Mouse (Mus musculus) c-Kit-positive CD71-negative TER-119-negative erythroid progenitor cells, embryonic 14.5 days (primary cell): Measurements from ENCODE around the gene Btnl1.

ENCODE experiments used
- DNase-seq: peaks from one replicate; pipeline ENCODE4 v3.0.0-alpha.2; 2013; ENCODE audit warnings: low read depth

The Btnl1 gene

DNA sequence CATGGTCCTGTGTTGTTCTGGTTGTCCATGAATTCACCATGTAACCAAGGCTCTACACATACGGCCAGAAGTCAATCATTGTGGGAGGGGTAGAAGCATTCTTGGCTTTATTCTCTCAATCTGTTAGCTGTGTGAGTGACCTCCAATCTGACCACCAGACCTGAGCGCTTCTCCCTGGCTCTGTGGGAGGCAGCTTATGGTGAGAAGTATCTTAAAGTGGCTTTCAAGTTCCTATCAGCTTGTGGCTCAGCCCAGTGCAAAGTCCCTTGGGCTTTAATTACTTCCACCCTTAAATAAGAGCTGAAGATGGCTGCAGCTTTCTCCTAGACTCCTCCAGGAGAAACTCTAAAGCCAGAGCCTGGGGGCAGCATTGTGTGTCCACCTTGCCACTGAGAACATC is at the start of gene Btnl1:
Gene Btnl1, plus strand, starts transcription at position 286 of the 400 bp plus-strand sequence.
- DNase-seq, result no peak

DNA sequence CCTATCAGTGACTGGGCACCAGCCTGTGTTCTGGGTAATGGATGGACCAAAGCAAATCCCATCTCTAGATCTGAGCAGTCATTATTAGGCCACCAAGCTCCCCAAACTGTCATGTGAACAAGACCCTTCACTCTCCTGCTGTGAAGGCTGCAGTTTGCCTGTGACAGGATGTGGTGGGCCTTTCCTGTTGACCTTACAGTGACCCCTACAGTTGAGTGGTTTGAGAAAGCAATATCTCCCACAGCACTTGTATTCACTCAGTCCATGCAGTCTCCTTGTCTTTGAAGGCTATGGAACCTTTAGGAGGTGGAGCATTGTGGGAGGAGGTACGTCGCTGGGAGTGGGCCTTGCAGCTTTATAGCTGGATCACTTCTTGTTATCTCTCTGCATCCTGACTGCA is 47.1 kb upstream of the Btnl1 start:
- no peak for DNase-seq

DNA sequence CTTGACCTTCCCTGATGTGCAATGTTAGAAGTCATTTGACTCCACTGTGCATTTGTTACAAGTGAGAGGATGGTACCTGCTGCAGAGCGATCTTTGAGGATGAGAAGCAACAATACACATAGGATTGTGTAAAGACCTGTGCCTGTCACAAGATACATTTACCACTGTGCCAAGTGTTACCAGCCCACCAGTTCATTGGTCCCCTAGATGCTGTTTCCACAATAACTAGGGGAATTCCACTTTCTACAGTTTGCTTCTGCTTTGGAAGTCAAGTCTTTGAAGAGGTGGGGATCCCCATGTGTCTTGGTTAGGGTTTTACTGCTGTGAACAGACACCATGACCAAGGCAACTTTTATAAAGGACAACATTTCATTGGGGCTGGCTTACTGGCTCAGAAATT is 45.7 kb upstream of the Btnl1 start:
- no peak for DNase-seq

DNA sequence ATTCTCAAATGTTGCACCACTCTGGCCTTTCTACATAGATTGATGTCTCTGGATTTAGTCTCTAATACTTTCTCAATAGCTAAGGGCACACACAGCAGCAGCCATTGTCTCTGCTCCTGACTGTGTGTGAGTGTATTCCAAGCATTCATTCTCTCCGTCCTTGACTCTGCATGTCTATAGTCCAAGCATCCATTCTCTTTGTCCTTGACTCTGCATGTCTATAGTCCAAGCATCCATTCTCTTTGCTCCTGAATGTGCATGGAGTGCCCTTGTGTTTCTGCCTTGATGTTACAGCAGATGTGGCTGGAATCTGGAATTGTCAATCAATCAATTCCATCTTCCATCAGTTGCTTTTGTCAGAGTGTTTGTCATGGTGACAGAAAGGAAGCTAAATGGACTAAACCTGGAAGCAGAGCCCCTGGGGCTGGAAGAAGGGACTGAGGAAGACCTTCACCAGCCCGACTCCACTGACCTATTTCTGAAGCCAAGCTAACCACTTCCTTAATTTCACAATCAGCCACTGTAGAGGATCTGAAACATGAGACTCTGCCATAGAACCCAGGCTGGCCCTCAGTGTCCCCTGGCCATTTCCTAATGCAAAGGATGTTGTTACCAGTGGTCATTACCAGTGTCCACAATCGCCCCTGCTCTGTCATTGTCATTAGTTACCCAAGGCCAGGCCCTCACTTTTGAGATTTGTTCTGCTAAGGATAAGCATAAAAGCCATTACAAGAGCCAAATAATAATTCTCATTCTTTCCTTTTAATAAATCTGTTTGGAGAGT is 36.1 kb upstream of the Btnl1 start:
- peak; percentile 25 for DNase-seq

DNA sequence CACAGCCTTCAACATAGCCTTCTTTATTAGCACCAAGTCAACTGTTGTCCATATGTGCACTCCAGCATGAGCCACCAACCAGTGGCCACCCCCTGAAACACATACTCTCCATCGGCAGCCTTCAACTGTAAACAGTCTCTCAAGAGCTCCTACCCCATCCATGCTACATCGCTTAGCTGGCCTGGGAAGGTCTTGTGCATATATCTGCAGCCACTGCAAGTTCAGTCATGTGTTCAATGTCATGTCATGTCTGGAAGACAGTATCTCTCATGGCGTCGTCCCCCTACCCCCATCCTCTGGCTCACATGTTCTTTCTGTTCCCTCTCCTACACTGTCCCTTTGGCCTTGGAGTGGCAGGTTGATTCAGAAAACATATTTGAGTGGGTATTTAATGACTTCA is 32.0 kb upstream of the Btnl1 start:
- no peak for DNase-seq

DNA sequence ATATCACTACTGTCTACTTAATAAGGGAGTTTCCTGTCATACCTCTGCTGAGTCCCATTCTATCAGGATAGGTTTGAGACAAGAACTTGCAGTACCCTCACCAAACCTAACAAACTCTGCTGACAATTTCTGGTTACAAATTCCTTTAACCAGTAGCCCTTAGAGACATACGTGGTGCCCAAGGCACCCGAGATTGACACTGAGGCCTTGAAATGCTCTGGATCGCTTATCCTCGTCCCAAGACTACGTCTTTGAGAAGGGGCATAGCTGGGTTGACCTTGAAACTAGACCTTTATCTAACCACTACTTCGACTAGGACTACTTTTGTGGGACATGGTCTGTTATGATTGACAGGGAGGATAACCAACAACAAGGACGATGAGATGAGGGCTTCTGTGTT is 31.4 kb upstream of the Btnl1 start:
- DNase-seq, result no peak

DNA sequence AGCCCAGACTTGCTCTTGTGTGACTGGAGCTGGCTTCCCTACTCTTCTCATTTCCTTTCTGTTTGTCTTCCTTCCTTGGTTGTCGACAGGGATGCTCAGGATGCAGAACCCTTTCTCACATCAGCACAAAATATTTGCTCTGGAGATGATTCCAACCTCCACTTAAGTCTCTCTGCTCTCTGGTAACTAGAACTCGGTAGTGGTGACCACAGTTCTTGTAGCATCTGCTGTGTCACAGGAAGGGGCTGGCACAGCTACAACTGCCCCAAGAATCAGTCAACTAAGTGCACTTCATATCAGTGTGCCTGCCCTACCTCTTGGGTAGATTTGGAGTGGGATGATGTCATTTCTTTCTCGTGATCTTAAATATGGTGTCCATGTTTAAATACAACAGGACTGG is 30.9 kb upstream of the Btnl1 start:
- DNase-seq, result no peak

DNA sequence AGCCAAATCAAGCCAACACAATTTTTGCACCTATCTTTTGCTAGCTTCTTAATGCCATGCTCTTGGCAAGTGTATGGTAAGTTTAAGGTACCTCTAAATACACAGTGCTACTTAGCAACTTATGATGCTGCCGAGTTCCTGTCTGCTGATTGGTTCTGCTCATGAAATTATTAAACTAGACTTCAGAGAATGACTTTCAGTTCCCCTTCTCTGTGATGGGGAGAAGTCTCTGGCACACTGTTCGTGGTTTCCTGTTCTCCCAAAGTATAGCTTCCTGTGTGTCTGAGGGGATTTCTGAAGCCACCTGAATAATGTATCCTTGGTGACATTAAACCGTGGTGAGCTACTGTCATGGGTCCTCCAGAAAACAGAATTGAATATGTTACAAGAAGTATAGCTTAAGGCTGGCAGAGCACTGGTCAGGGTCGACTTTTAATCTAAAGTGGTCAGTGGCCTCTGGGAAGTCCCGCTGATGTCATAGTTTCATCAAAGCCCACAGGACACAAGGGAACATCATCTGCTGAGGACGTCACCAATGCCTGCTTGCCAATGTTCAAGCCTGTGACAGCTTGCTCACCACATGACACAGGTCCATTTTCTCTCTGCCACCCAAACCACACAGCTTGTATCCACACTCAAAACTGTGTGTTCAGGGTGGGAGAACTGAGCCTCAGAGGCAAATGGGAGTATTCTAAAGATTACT is 29.2 kb upstream of the Btnl1 start:
- DNase-seq, result peak; percentile 73

DNA sequence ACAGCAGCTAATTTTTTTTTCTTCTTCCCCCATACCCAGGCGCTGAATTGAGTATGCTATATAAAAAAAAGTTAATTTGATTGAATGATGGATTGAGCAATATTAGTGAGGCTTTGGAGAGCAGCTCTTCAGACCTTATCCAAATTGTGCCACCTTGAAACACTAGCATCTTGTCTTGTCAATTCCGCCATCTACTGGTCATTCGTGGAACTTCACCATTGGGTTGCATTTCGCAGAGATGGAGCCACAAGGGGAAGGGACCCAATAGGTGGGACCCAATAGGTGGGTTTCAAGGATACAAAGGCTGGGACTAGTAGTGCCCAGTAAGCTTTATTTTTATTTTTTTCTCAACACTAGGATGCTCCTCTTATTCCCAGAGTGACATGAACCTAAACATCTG is 27.5 kb upstream of the Btnl1 start:
- DNase-seq, result peak; percentile 84

DNA sequence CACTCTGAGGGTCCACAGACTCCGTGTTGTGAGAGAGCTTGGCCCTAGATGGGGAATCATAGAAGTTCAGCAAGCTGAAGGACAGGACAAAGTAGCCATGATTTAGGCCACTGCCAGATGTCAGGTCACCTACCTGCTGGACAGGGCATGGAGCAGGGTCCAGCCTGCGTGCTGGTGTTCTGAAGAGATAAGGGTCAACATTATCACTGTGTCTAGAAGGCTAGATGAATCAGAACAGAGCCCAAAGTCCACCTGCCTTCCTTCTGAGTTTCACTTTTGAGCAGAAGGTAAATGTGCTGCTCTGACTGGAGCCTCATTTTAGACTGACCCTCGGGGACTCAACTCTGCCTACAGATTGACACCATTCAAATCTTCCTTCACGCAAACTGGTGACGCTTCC is 22.4 kb upstream of the Btnl1 start, which contains the start of gene Btnl2:
Gene Btnl2, plus strand, starts transcription at position 284 of the 400 bp plus-strand sequence.
- no peak for DNase-seq

DNA sequence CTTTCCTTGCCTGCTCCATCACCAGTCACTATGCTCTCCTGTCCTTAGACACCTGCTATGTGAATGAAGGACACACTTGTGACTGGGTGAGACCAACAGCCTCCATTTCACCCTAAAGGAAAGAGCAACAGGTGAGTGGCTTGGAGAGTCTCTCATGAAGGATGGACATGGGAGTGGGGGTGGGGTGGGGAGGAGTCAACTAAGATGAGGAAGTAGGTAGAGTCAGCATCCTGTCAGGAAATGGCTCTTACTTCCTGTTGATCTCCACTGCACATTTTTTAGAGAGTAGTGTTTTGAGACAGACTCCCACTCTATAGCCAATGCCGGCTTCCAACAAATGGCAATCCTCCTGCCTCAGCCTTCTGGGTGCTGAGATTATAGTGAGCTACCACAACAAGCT is 22.0 kb upstream of the Btnl1 start:
- no peak for DNase-seq

DNA sequence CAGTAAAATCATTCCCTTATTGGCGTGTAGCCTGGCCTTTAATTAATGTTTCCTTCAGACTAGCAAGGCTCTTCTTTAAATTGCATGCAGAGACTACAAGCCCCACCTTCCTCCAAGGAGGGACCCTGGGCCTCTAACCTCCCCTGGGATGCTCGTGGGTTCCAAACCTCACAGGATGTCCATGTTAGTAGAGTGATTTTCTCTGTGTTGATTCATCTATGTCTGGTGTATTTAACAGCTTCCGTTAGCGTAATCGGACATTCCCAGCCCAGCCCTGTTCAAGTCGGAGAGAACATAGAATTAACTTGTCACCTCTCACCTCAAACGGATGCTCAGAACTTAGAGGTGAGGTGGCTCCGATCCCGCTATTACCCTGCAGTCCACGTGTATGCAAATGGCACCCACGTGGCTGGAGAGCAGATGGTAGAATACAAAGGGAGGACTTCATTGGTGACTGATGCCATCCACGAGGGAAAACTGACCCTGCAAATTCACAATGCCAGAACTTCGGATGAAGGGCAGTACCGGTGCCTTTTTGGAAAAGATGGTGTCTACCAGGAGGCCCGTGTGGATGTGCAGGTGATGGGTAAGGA is 13.9 kb upstream of the Btnl1 start:
- no peak for DNase-seq

DNA sequence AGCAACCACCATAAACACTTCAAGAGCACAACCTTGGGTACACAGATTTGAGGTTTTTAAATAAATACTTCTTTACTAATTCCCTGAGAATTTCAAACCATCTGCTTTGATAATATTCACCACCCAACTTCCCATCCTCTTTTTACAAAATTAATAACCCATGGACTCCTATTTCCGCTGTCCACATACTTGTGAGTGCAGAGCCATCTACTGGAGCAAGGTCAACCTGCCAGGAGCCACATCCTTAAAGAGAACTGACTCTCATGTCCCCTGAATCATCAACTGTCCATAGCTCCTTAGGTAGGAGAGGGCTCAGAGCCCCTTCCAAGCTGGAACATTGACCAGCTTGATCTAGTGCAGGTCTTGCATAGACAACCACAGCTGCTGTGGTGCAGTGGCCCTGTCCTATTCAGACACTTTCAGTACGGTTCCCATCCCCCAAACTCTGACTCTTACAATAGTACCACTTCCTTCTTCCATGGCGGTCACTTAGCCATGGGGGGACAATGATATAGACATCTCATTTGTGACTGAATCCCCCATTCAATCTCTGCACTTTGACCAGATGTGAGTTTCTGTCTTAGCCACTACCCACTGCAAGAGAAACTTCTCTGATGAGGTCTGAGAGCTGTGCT is 13.1 kb upstream of the Btnl1 start:
- no peak for DNase-seq

DNA sequence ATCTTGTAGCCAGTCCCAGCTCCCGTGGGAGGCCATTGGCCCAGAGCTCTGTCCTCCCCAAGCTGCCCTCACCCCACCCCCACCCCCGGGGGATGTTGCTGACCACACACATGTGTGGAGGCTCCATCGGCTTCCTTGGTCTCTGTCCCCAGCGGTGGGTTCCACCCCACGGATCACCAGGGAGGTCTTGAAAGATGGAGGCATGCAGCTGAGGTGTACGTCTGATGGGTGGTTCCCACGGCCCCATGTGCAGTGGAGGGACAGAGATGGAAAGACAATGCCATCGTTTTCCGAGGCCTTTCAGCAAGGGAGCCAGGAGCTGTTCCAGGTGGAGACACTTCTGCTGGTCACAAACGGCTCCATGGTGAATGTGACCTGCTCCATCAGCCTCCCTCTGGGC is 11.9 kb upstream of the Btnl1 start:
- no peak for DNase-seq

DNA sequence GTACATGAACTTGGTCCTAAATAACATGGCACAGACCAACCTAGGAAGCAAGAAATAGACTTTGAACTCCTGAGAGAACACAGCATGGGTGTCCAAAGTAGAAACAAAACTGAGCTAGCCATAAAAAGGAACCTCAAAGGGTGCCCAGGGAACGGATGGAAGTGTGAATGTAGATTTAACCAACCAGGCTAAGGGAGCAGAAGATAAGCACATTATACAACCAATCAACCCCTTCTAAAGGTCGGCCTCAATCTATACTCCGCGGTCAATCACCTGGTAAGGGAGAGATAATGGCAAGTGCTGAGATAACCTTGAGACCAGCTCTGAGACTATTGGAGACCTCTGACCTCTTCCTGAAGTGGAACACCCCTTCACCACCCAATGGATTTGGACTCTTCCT is 6.4 kb upstream of the Btnl1 start:
- DNase-seq, result no peak

DNA sequence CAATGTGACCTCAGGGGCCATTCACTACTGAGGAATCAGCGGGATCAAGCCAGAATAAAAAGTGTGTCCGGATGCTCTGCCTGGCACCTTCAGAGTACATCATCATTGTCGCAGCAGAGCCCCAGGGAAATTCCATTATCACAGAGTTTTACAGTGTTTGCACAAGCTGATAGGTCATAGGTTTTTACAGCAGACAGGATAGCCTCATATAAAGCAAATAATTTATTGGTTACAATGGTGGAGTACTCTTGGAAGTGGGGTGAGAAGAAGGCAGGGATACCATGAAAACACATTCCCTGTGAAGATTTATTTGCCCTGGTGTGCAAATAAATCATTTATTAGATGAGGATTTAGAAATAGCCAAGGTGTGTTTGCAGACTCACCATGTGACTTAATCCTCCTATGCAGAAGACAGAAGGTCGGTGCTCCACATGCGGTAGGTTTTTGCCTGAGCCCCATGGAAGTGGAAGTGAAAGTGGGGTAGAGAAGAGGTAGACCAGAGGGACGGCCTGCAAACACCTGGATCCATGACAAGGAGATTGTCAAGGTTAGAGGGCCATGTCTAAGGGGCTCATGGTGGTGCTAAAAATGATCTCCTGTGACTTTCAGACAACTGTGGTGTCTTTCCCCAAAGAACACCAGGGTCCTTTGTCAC is 3.8 kb upstream of the Btnl1 start:
- DNase-seq, result no peak

DNA sequence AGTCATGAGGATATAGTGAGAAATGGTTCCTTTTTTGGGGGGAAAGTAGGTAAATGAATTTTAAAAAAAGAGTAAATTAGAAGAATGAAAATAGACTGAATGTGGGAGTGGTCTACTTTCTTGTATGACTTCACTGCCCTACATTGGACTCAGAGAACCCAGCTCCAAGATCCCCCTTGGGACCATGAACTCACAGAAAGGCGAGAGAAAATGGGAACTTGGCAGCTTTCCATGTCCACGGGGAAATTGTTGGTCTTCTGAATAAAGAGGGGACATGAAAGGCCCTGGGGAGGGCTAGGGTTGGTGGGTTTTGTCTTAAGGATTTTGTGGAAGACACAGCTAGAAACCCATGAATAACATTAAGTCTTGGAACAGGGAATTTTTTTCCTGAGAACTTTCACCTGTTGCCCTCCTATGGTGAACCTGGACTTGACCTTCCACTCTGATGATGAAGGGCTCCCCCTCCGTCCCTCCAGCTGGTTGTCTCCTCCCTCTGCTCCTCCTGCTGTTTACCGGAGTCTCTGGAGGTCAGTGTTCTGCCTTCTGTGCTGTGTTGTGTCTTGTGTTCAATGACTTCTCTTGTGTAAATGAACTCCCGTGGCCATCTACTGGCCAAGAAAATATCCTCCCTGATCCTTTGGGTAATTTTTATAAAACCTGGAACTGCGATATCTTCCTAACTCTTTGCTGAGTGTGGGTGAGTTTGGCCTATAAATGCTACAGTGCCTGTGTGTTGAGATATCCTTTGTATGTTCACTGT is 698 bp downstream of the Btnl1 start:
- no peak for DNase-seq

DNA sequence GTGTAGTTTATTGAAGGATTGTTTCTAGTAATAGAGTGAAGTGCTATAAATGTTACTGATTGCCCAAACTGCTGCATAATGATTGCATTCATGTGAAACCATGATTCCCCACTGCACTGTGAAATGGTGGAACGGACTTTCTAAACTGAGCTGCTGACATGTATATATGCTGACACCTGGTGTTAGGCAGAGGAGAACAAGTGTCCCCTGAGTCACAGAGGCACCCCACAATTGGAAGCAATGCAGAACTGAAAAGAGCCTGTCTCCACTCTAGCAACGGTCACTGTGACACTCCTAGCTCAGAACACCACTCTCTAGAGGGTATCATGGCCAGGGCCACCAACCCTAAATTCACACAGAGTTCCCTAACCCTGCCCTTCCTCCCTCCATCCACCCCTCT is 1.8 kb downstream of the Btnl1 start:
- DNase-seq, result no peak

DNA sequence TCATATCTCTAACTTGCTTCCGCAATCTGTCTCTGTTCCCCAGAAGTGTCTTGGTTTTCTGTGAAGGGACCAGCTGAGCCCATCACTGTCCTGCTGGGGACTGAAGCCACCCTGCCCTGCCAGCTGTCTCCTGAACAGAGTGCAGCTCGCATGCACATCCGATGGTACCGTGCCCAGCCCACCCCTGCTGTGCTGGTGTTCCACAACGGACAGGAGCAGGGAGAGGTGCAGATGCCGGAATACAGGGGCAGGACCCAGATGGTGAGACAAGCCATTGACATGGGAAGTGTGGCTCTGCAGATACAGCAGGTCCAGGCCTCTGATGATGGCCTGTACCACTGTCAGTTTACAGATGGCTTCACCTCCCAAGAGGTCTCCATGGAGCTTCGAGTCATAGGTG is 2.5 kb downstream of the Btnl1 start:
- no peak for DNase-seq

DNA sequence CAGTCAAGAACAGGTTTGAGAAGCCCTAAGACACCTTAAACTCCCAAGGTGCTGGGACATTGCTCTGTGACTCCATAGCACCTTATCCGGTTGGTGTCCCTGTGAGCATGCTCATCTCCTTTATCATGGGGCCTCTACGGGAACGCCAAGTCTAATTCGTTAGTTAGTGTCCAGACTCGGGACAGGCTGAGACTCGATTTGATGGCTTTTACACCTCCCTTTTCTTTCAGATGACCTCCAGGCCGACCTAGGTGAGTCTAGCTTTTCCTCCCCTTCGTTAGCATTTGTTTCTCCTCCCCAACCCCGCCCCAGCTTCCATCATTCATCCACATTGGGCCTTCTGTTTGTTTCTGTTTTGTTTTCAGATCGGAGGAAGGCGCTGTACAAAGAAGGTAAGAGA is 4.9 kb downstream of the Btnl1 start:
- no peak for DNase-seq

DNA sequence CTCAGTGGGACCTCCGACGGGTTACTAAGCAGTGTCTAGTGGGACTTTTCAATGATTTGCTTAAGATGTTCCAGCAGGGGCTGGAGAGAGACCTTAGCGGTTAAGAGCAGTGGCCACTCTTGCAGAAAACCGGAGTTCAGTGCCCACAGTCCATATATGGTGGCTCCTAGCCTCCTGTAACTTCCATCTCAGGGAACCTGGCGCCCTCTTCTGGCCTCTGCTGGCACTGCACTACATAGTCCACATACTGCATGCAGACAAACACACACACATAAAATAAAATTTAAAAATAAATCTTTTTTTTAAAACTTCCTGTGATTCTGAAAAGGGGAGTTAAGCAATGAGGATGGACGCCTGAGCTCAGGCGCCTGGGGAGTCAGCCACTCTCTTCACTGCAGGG is 6.3 kb downstream of the Btnl1 start:
- no peak for DNase-seq

DNA sequence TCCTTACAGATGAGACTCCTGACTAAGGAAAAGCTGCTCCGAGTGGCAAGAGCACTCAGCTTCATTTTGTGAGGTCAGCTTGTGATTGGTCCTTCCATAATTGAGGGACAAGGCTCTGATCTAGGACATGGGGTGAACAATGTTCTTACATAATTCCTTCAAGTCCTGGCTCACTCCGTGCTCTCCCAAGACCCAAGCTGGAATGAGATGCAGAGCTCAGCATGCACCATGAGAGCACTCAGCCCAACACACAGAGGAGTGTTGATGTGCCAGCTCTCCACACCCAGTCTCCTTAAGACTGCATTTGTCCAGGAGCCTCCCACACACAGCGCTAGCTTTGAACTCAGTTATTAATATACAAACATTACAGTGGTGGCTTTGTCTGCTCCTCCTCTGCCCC is 7.8 kb downstream of the Btnl1 start:
- no peak for DNase-seq
